Mouse (Mus musculus) retina, embryonic 14.5 days (tissue): ENCODE results near the gene Spag6.

ENCODE experiments used
- DNase-seq: peaks from one replicate; pipeline ENCODE4 v3.0.0-alpha.2; 2015; ENCODE audit warnings: low spot score

Gene Spag6

DNA sequence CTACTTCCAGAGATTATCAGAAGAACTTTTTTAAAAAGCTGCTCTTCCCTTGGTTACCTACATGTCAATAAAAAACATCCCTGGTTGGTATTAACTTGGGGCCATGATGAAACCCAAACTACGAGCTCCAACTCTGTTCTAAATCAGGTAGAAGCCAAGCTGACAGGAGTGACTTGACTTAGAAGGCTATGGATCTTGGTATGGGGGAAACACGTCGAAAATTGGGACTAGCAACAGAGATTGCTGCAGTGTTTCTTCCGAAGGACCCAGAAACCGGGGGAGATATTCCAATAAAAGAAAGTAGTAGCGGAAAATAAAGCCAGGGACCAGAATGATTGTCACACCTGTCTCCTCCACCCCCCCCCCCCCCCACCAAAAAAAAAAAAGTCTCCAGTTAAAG is 5.5 kb upstream of the Spag6 start:
- no peak for DNase-seq

DNA sequence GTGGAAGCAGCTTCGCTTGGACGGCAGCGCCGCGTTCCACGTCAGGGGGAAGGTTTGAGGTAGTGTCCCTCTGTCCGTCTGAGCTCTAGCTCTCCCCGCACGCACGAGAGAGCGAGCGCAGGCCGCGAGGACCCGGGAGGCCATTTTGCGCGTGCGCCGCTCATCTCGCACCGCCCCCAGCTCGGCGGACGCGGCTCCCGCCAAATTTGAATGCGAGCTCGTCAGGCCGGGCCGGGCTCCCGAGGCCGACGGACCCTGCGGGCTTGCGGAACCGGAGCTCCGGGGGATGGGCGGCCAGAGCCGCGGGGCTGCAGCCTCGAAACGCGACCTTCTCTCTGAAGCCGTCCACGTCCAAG is 5.1 kb upstream of the Spag6 start:
- no peak for DNase-seq

- DNase-seq: no peak
These were observed 4.5 kb upstream of the Spag6 start for GRCm38 (mm10) chr2:18689064-18689921.

GRCm38 (mm10) chr2:18690055-18690691 is 3.7 kb upstream of the Spag6 start:
- no peak for DNase-seq

GRCm38 (mm10) chr2:18690756-18691155 is 3.1 kb upstream of the Spag6 start:
- DNase-seq: no peak

DNA sequence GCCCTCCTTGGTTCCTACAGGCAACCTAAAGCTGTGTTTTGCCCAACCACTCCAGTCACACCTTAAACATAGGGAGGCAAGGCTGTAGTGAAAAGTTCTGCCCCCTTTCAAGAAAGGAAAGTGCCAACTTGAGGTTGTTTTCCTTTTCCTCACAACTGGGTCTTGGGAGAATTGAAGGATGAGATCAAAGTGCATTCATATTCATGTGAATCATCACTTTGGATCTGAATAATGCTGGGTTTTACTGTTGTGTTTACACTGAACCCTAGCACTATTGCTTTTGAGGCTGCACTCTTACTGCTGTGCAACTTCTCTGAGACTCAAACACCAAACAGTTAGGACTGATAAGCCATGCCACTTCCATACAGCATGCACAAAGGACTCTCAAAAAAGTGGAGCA is 1.8 kb upstream of the Spag6 start:
- no peak for DNase-seq

DNA sequence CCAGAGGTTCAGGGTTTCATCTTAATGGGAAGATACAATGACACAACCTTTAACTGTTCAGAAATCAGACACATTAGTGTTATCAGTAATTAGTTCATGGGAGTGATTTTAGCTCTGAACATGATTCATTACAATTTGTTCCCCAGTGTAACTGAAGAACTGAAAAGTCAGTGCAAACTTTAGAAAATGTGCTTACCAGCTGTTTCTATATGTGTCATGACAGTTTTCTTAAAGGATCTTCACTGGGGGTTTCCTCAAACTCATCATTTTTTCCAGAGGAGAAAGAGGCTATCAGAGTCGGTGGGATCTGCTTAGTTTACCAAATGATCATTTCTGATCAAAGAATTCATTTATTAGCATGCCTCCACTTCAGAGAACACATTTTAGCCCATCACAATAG is 1.3 kb upstream of the Spag6 start:
- DNase-seq: no peak

- DNase-seq: no peak
These were observed 351 bp upstream of the Spag6 start for GRCm38 (mm10) chr2:18693491-18693870.

- DNase-seq: no peak
These were observed 749 bp downstream of the Spag6 start for GRCm38 (mm10) chr2:18694611-18694950.

DNA sequence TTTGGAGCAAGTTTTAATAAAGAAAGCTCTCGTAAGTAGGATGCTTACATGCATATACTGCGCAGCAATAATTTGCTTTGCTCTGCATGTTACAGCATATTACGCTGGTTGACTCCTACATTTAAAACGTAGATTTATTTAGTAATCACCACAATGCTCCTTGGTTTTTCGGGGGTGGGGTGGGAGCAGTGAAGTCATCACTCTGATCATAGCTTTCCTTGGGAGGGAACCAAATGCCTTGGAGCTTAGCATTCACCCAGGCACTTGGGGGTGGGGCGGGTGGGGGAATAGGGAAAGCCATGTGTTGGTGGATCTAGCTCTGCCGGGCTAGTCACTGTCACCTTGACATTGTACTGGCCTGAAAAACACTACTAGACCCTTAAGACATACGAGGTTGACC is 1.3 kb downstream of the Spag6 start:
- peak; percentile 24 for DNase-seq

- DNase-seq: no peak
These were observed 1.9 kb downstream of the Spag6 start for GRCm38 (mm10) chr2:18695629-18696150.

DNA sequence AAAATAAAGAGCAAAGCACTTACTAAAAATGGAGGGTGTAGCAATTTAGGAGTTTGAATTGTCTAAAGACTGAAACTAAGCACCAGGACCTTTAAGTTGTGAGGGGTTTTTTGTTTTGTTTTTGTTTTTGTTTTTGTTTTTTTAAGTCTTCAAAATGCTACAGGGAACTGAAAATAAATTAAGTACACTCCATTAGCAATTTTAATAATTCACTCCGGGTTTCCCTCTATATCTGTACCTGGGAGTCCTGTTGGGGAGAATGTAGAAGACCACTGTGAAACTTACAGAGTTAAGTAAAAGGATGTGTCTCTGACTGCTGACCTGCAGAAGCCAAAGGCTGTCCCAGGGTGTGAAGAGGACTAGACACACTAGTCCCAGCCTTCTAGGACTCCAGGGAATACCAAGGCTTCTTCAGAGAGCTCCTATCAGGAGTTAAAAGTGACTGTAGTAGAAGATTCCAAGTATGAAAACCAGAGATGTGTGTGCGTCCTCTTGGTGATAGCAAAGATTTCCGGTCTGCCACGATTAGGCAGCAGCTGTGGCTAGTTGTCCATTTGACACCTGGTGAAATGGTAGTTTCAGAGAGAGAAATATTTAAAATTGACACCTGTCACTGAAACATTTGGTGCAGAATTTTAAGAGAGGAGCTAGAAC is 3.9 kb downstream of the Spag6 start:
- DNase-seq: no peak

- peak; percentile 60 for DNase-seq
These were observed 5.0 kb downstream of the Spag6 start for GRCm38 (mm10) chr2:18698663-18699385.

- DNase-seq: peak; percentile 39
These were observed 5.7 kb downstream of the Spag6 start for GRCm38 (mm10) chr2:18699401-18699990.

- no peak for DNase-seq
These were observed 16.5 kb downstream of the Spag6 start for GRCm38 (mm10) chr2:18710356-18710755.

DNA sequence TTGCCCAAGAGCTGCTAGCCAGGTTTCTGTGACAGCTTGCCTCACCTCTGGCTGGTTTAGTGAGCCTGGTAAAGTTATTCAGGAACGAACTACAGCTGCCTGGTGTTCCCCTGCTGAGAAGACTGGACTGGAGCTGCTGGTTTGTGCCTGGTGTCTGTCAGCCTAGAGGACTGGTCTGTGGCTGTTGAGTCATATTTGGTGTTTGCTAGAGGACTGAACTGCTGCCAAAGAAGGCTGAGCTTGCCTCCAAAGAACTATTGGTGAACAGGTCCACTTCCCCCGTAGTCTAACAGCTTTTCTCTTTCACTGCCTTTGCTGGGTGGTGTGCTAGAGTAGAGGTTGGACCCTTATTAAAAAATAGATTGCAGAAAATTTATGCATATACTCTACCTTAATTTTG is 19.2 kb downstream of the Spag6 start:
- no peak for DNase-seq

- no peak for DNase-seq
These were observed 20.5 kb downstream of the Spag6 start for GRCm38 (mm10) chr2:18714337-18714736.

GRCm38 (mm10) chr2:18718521-18718920 is 24.7 kb downstream of the Spag6 start:
- no peak for DNase-seq

DNA sequence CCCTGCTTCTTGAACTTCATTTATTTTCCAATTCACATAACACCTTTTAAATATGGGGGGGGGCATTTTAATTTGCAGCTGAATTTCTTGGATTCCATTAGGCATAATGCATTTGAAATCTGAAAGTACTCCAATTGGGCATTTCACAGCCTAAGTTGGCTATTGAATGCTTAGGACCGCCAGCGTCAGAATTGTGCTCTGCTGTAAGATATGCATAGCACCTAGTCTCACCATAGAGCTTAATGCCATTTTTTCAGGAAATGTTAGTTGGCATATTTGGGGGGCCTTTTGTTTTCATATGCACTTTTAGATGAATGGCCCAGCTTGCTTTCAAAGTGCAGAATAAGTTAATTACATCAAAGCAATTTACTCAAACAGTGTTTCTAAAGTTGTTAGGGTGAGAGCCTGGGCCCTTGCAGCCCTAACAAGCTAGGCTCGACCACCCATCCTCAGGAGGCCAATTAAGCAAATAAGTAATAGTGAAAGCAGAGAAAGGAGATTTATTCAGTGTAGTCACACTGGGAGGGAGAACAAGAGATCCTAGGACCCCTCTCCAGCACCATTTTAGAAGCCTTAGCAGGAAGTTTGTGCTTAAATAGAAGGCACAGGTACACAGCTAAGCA is 28.5 kb downstream of the Spag6 start:
- DNase-seq: no peak

- no peak for DNase-seq
These were observed 30.6 kb downstream of the Spag6 start for GRCm38 (mm10) chr2:18724462-18724861.

- no peak for DNase-seq
These were observed 32.0 kb downstream of the Spag6 start for GRCm38 (mm10) chr2:18725880-18726279.

- peak; percentile 30 for DNase-seq
These were observed 37.9 kb downstream of the Spag6 start for GRCm38 (mm10) chr2:18731718-18732117.
